Mouse (Mus musculus) lung, embryonic 16.5 days (tissue): ENCODE data around the gene Abtb2. TPM values are rescaled to one million over a fixed set of nuclear protein-coding genes. Genes with fewer than 3 reads are reported as not detected.

ENCODE experiments used
- ATAC-seq: fragments of 200-750 bp; cut with Nextera tagmentation; 2 replicates; pipeline ENCODE4 v1.8.0; 2017; ENCODE audit warnings: low read depth, mild to moderate bottlenecking, moderate library complexity
- H3K27ac ChIP-seq: fragments of 300-500 bp; sonication (generic); 2 replicates; pipeline ENCODE4 v1.5.1; 2014; ENCODE audit warnings: mild to moderate bottlenecking, control low read depth, low read length
- H3K27me3 ChIP-seq: fragments of 300-500 bp; sonication (generic); 2 replicates; pipeline ENCODE4 v1.6.1; 2014; ENCODE audit warnings: low read depth, low read length, mixed read lengths; ENCODE audit not compliant: control insufficient read depth, insufficient read depth
- H3K36me3 ChIP-seq: fragments of 300-500 bp; sonication (generic); 2 replicates; pipeline ENCODE4 v1.6.1; 2014; ENCODE audit warnings: low read length; ENCODE audit not compliant: control insufficient read depth, insufficient read depth
- H3K4me1 ChIP-seq: fragments of 300-500 bp; sonication (generic); replicated peaks from 2 replicates; pipeline ENCODE4 v1.6.1; 2014; ENCODE audit warnings: low read length, mixed read lengths; ENCODE audit not compliant: control insufficient read depth, insufficient read depth
- H3K4me2 ChIP-seq: fragments of 300-500 bp; sonication (generic); 2 replicates; pipeline ENCODE4 v1.6.1; 2014; ENCODE audit warnings: low read depth, low read length, control low read depth
- H3K4me3 ChIP-seq: fragments of 300-500 bp; sonication (generic); 2 replicates; pipeline ENCODE4 v1.5.1; 2014; ENCODE audit warnings: mild to moderate bottlenecking, low read length, control low read depth
- H3K9ac ChIP-seq: fragments of 300-500 bp; sonication (generic); 2 replicates; pipeline ENCODE4 v1.6.1; 2014; ENCODE audit warnings: low read length, control low read depth
- H3K9me3 ChIP-seq: fragments of 300-500 bp; sonication (generic); 2 replicates; pipeline ENCODE4 v1.6.1; 2016; ENCODE audit warnings: low read length; ENCODE audit not compliant: control insufficient read depth
- WGBS: fragments of 180-500 bp; shearing (Covaris S2); extraction: QIAGEN DNeasy Blood & Tissue Kit; methylation state at CpG from one replicate; pipeline ENCODE4 v1.1.7; 2014; 5-methylcytosine and 5-hydroxymethylcytosine counted together
- polyA plus RNA-seq: library from polyadenylated mRNA; unstranded; fragments of >200 nt; fragmentation: Nextera tagmentation; extraction: Ambion mirVana; gene quantifications from 2 replicates; pipeline ENCODE4 v1.2.1, GENCODE M21; 2015

Gene Abtb2
- polyA plus RNA-seq, 1 experiment from 2014 or later: 7.7 TPM

DNA sequence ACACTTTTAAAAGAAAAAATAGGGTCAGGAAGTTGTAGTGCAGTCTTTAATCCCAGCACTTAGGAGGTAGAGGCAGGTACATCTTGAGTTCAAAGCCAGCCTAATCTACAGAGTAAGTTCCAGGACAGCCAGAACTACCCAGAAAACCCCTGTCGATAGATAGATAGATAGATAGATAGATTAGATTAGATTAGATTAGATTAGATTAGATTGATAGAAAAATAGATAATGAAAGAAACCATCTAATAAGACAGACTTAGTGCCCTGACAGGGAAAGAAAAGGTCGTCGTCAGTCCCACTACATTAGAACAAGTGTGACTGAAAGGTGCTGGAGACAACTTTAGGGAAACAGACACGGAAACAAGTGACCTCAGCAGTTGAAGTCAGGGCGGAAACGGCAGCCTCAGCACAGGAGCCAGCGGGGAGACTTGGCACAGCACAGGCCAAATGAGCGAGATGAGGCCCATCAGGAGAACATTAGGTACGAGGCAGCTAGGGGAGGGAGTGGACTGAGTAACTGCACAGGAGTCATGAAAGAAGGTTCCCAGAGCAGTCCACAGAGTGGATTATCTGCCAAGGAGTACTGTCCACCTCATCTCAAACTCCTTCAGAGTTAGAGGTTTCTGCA is 189.5 kb downstream of the Abtb2 start:
- Histone ChIP-seq H3K4me1 (0 out of 2 replicates have a peak, but pooled peaks cover 3% of the 10 kb centered on the region), H3K36me3 (peaks cover 26% of the 10 kb centered on the region), H3K9ac (no peak overlapping the region), H3K9me3 (no peaks in the 10 kb centered on the region), H3K27ac (no peak overlapping the region), H3K4me3 (no peak overlapping the region), H3K4me2 (no peak overlapping the region), H3K27me3 (no peaks in the 10 kb centered on the region)
- ATAC-seq: no peak
- 76% methylated on average over 9 of the region's 9 CpGs for WGBS

DNA sequence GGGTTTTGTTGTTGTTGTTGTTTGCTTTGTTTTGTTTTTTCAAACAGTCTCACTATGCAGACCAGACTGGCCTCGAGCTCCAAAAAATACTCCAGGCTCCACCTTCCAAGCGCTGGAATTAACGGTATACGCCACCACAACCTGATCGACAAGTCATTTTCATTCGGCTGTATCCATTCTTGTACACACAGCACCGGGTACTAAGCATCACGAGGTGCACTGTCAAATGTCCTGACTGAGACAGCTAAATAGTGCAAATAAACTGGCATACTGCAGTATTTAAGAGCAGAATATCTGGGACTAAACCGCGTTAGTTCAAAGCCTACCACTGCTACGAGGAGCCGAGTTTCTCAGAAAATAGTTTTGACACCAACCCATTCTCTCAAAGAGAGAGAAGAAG is 194.3 kb downstream of the Abtb2 start:
- Histone ChIP-seq H3K27me3 (no peaks in the 10 kb centered on the region), H3K4me3 (peak overlapping the region; percentile 89), H3K4me2 (peak overlapping the region; percentile 73), H3K9me3 (no peaks in the 10 kb centered on the region), H3K27ac (no peak overlapping the region; the same call in 1 of the 2 replicates), H3K4me1 (peaks cover 6% of the 10 kb centered on the region; the same call in 1 of the 2 replicates), H3K9ac (peak overlapping the region; percentile 76), H3K36me3 (peaks cover 5% of the 10 kb centered on the region; the same call in 1 of the 2 replicates)
- WGBS: under 1% methylated on average over 12 of the region's 12 CpGs
- ATAC-seq: no peak

DNA sequence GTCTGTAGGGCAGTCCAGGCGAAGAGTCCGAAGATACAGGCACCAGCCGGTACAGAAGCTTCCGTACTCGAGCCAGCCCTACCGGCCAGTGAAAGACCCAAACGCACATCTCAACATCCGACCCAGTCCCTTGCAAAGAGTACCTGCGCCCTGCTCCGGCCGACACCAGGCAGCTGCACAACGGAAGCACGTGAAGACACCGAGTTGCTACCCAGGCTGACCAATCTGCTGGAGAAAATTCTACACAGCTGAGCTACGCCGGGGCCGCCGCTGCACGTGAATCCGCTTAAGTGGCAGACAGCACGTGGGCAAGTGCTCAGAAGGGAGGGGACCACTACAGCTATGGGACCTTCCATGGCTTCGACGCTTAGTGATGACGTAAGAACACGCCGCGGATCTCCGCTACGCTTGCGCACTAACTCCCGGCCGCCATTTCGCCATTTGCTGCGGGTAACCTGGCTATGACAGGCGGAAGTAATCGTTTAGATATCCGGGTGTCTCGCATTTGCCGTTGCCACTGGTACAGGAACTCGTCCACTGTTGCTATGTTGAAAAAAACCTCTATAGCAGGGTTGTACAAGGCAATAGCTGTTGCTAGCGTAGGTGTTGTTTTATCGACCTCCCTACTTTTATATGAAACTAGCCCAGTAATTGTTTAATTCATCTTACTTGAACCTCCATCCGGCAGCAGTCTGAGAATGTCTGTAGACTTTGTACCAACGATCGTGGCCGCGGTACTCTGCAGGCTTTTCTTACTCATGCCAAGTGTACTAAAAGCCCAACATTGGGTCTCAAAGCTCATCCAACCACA is 195.0 kb downstream of the Abtb2 start, which contains the start of gene Nat10:
TSS of gene Nat10 (minus strand) at position 365 of the 811 bp plus-strand sequence.
- peak within 1 kb of the TSS; percentile 73 for H3K4me2 ChIP-seq
- H3K36me3 ChIP-seq: peaks cover 7% of the 10 kb centered on the region
- peak; percentile 98 for ATAC-seq
- peak within 1 kb of the TSS; percentile 87 for H3K27ac ChIP-seq
- no peaks in the 10 kb centered on the region for H3K27me3 ChIP-seq
- H3K9ac ChIP-seq: peak within 1 kb of the TSS; percentile 76
- peaks cover 6% of the 10 kb centered on the region; the same call in 1 of the 2 replicates for H3K4me1 ChIP-seq
- WGBS: under 1% methylated on average over 47 of the region's 47 CpGs
- H3K9me3 ChIP-seq: no peaks in the 10 kb centered on the region
- H3K4me3 ChIP-seq: peak within 1 kb of the TSS; percentile 89

DNA sequence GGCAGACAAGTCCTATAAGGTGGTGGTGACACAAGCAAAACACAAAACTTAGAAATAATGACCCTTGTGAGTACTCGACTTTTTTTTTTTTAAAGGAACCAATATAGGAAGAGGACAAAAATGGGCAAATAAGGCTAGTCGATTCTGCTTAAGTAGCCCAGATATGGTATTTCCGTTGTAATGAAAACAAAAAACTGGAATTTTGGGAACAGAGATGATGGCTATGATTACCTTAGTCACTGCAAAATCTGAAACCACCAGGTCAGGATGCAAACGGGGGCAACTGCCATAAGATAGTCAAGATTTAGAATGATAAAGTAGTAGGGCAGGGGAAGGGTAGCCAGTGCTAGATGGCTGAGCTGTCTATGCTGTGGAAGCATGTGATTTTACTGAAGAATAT is 195.9 kb downstream of the Abtb2 start:
- no peaks in the 10 kb centered on the region for H3K9me3 ChIP-seq
- H3K27me3 ChIP-seq: no peaks in the 10 kb centered on the region
- H3K27ac ChIP-seq: no peak overlapping the region
- H3K36me3 ChIP-seq: peaks cover 14% of the 10 kb centered on the region
- WGBS: 36% methylated on average over 4 of the region's 4 CpGs
- no peak for ATAC-seq
- H3K4me1 ChIP-seq: peaks cover 6% of the 10 kb centered on the region; the same call in 1 of the 2 replicates
- H3K4me3 ChIP-seq: 0 out of 2 replicates have a peak overlapping the region, but pooled peaks have one; percentile 89
- peak overlapping the region; percentile 73 for H3K4me2 ChIP-seq
- no peak overlapping the region for H3K9ac ChIP-seq

DNA sequence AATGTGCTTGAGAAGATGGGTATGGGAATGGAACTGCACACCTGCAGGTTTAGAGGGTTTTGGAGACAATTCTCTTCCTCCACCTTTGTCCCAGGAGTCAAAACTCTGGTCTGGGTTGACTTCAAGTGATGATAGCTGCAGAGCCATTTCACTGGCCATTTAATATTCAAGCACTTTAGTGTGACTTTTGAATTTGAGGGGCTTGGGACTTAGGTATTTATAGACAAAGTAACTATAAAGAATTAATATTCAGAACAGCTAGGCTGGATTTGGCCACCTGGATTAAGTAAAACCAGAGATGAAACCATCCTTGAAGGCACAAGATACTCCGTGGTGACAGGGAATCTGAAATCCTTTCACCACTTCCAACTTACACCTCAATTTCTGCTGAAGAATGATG is 196.4 kb downstream of the Abtb2 start:
- no peak overlapping the region for H3K4me2 ChIP-seq
- 56% methylated on average over 1 of the region's 1 CpGs for WGBS
- ATAC-seq: no peak

More for the DNA sequence above, 196.4 kb downstream of the Abtb2 start:
- Histone ChIP-seq H3K36me3 (peaks cover 15% of the 10 kb centered on the region), H3K9ac (no peak overlapping the region), H3K4me3 (no peak overlapping the region), H3K27ac (no peak overlapping the region), H3K27me3 (no peaks in the 10 kb centered on the region), H3K9me3 (no peaks in the 10 kb centered on the region), H3K4me1 (peaks cover 6% of the 10 kb centered on the region; the same call in 1 of the 2 replicates)

Other genes with a start within 250 kb of the Abtb2 start
- 8.5 and 8.8 TPM in 2 replicates for gene Elf5, start 154.6 kb upstream of the Abtb2 start, polyA plus RNA-seq
- gene Cat, start 81.2 kb upstream of the Abtb2 start, polyA plus RNA-seq: 109 and 112 TPM in 2 replicates
- gene Nat10, start 195.0 kb downstream of the Abtb2 start, polyA plus RNA-seq: 20.4 and 23.8 TPM in 2 replicates
- 265 and 302 TPM in 2 replicates for gene Caprin1, start 231.3 kb downstream of the Abtb2 start, polyA plus RNA-seq